Mouse (Mus musculus) liver, adult 2 months (tissue): Measurements from ENCODE around the gene Dguok.

Experiments used
- CTCF ChIP-seq: fragments of 200-500 bp; IDR thresholded peaks from 2 replicates; pipeline ENCODE4 v1.5.1; 2011; ENCODE audit warnings: low read depth, low read length, control low read depth
- POLR2A ChIP-seq: fragments of 200-500 bp; IDR thresholded peaks from 2 replicates; pipeline ENCODE4 v1.6.1; 2011; ENCODE audit warnings: low read length, control low read depth; ENCODE audit not compliant: insufficient read depth; ENCODE audit errors: extremely low read depth

GRCm38 (mm10) chr6:83480019-83480655 lies 26.6 kb downstream of the Dguok start:
- no peak for TF ChIP-seq CTCF
- TF ChIP-seq POLR2A: no peak
